Mouse (Mus musculus): Measurements from ENCODE around the gene Nudt7. TPM values are rescaled to one million over a fixed set of nuclear protein-coding genes. Genes with fewer than 3 reads are reported as not detected.

Gene Nudt7
- polyA plus RNA-seq, 2 experiments, result 10.7 to 14.5 TPM

GRCm38 (mm10) chr8:114130838-114131237 lies 2.5 kb upstream of the Nudt7 start:
- Histone ChIP-seq H3K36me3 (ENCODE audit: control insufficient read depth, insufficient read depth, low read length) (no peaks in the 10 kb centered on the region), H3K4me1 (ENCODE audit: control insufficient read depth, insufficient read depth, low read length) (peaks cover 8% of the 10 kb centered on the region), H3K27me3 (ENCODE audit: control insufficient read depth, insufficient read depth, low read length) (no peaks in the 10 kb centered on the region), H3K4me2 (replicated peaks; ENCODE audit: low read depth, low read length, severe bottlenecking) (no peak overlapping the region), H3K9me3 (ENCODE audit: control insufficient read depth, low read length) (no peaks in the 10 kb centered on the region), H3K27ac (replicated peaks; ENCODE audit: low read depth, low read length) (no peak overlapping the region), H3K9ac (ENCODE audit: low read depth, low read length, severe bottlenecking) (no peak overlapping the region), H3K4me3 (replicated peaks; ENCODE audit: low read length) (no peak overlapping the region)
- DNase-seq (ENCODE audit: low spot score) (no peak), ATAC-seq (ENCODE audit: low FRiP score, low read depth) (no peak)
- no peak for TF ChIP-seq POLR2A (IDR thresholded peaks at IDR 0.05; ENCODE audit: borderline replicate concordance, extremely low read depth, insufficient read depth, insufficient read length)
- WGBS, result 80% methylated on average over 7 of the region's 7 CpGs

GRCm38 (mm10) chr8:114131421-114131820 lies 1.9 kb upstream of the Nudt7 start:
- H3K27ac ChIP-seq (replicated peaks; ENCODE audit: low read depth, low read length), result no peak overlapping the region

GRCm38 (mm10) chr8:114133050-114133509 lies 277 bp upstream of the Nudt7 start:
- H3K36me3 ChIP-seq (ENCODE audit: control insufficient read depth, insufficient read depth, low read length), result no peaks in the 10 kb centered on the region
- no peak for TF ChIP-seq POLR2A (IDR thresholded peaks at IDR 0.05; ENCODE audit: borderline replicate concordance, extremely low read depth, insufficient read depth, insufficient read length)
- DNase-seq (ENCODE audit: low spot score), result no peak
- no peak overlapping the region; the same call in 1 of the 2 replicates for H3K9ac ChIP-seq (ENCODE audit: low read depth, low read length, severe bottlenecking)
- 26% methylated on average over 14 of the region's 14 CpGs for WGBS
- no peak for ATAC-seq (ENCODE audit: low FRiP score, low read depth)
- no peaks in the 10 kb centered on the region for H3K9me3 ChIP-seq (ENCODE audit: control insufficient read depth, low read length)
- peak overlapping the region; percentile 55 for H3K4me3 ChIP-seq (replicated peaks; ENCODE audit: low read length)
- peak overlapping the region; percentile 71 for H3K4me2 ChIP-seq (replicated peaks; ENCODE audit: low read depth, low read length, severe bottlenecking)
- no peaks in the 10 kb centered on the region for H3K27me3 ChIP-seq (ENCODE audit: control insufficient read depth, insufficient read depth, low read length)
- no peak overlapping the region for H3K27ac ChIP-seq (replicated peaks; ENCODE audit: low read depth, low read length)
- H3K4me1 ChIP-seq (ENCODE audit: control insufficient read depth, insufficient read depth, low read length), result peaks cover 8% of the 10 kb centered on the region

More at GRCm38 (mm10) chr8:114131421-114131820, 1.9 kb upstream of the Nudt7 start:
- H3K9ac ChIP-seq (ENCODE audit: low read depth, low read length, severe bottlenecking), result no peak overlapping the region
- no peaks in the 10 kb centered on the region for H3K36me3 ChIP-seq (ENCODE audit: control insufficient read depth, insufficient read depth, low read length)
- peaks cover 8% of the 10 kb centered on the region for H3K4me1 ChIP-seq (ENCODE audit: control insufficient read depth, insufficient read depth, low read length)
- WGBS, result 81% methylated on average over 4 of the region's 4 CpGs
- ATAC-seq (ENCODE audit: low FRiP score, low read depth) (no peak), DNase-seq (ENCODE audit: low spot score) (no peak)
- H3K27me3 ChIP-seq (ENCODE audit: control insufficient read depth, insufficient read depth, low read length), result no peaks in the 10 kb centered on the region
- no peak for TF ChIP-seq POLR2A (IDR thresholded peaks at IDR 0.05; ENCODE audit: borderline replicate concordance, extremely low read depth, insufficient read depth, insufficient read length)
- no peaks in the 10 kb centered on the region for H3K9me3 ChIP-seq (ENCODE audit: control insufficient read depth, low read length)
- H3K4me2 ChIP-seq (replicated peaks; ENCODE audit: low read depth, low read length, severe bottlenecking), result no peak overlapping the region
- no peak overlapping the region for H3K4me3 ChIP-seq (replicated peaks; ENCODE audit: low read length)

DNA sequence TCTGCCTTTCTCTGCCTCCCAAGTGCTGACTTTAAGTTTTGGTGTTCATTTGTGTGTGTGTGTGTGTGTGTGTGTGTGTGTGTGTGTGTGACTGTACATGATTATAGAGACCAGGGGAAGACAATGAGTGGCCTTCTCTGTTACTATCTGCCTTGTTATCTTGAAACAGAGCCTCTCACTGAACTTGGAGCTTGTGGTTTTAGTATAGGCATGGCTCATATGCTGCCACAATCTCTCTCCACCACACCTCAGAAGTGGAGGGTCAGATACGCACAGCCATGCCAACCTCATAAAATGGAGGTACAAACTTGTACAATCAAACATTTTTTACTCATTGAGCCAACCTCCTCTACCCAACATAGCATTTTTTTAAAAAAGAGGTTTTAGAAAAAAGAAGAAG lies 3.4 kb downstream of the Nudt7 start:
- peaks cover 8% of the 10 kb centered on the region for H3K4me1 ChIP-seq (ENCODE audit: control insufficient read depth, insufficient read depth, low read length)
- H3K36me3 ChIP-seq (ENCODE audit: control insufficient read depth, insufficient read depth, low read length), result no peaks in the 10 kb centered on the region
- no peak overlapping the region for H3K4me2 ChIP-seq (replicated peaks; ENCODE audit: low read depth, low read length, severe bottlenecking)
- H3K9ac ChIP-seq (ENCODE audit: low read depth, low read length, severe bottlenecking), result no peak overlapping the region
- no peak overlapping the region for H3K27ac ChIP-seq (replicated peaks; ENCODE audit: low read depth, low read length)
- DNase-seq (ENCODE audit: low spot score) (no peak), ATAC-seq (ENCODE audit: low FRiP score, low read depth) (no peak)
- no peak for TF ChIP-seq POLR2A (IDR thresholded peaks at IDR 0.05; ENCODE audit: borderline replicate concordance, extremely low read depth, insufficient read depth, insufficient read length)
- H3K9me3 ChIP-seq (ENCODE audit: control insufficient read depth, low read length), result no peaks in the 10 kb centered on the region
- no peaks in the 10 kb centered on the region for H3K27me3 ChIP-seq (ENCODE audit: control insufficient read depth, insufficient read depth, low read length)
- WGBS, result 87% methylated on average over 1 of the region's 1 CpGs
- no peak overlapping the region for H3K4me3 ChIP-seq (replicated peaks; ENCODE audit: low read length)

- WGBS, result 68% methylated on average over 5 of the region's 5 CpGs
Observed at GRCm38 (mm10) chr8:114137181-114137580, 3.8 kb downstream of the Nudt7 start.

GRCm38 (mm10) chr8:114140437-114140836 lies 7.1 kb downstream of the Nudt7 start:
- H3K4me2 ChIP-seq (replicated peaks; ENCODE audit: low read depth, low read length, severe bottlenecking), result no peak overlapping the region
- no peaks in the 10 kb centered on the region for H3K36me3 ChIP-seq (ENCODE audit: control insufficient read depth, insufficient read depth, low read length)
- no peaks in the 10 kb centered on the region for H3K9me3 ChIP-seq (ENCODE audit: control insufficient read depth, low read length)
- no peak for ATAC-seq (ENCODE audit: low FRiP score, low read depth)
- no peak for TF ChIP-seq POLR2A (IDR thresholded peaks at IDR 0.05; ENCODE audit: borderline replicate concordance, extremely low read depth, insufficient read depth, insufficient read length)
- H3K4me1 ChIP-seq (ENCODE audit: control insufficient read depth, insufficient read depth, low read length), result no peaks in the 10 kb centered on the region
- DNase-seq (ENCODE audit: low spot score), result no peak
- no peak overlapping the region for H3K4me3 ChIP-seq (replicated peaks; ENCODE audit: low read length)
- H3K9ac ChIP-seq (ENCODE audit: low read depth, low read length, severe bottlenecking), result no peak overlapping the region
- no peaks in the 10 kb centered on the region for H3K27me3 ChIP-seq (ENCODE audit: control insufficient read depth, insufficient read depth, low read length)
- H3K27ac ChIP-seq (replicated peaks; ENCODE audit: low read depth, low read length), result no peak overlapping the region
- WGBS, result 69% methylated on average over 2 of the region's 2 CpGs

More at GRCm38 (mm10) chr8:114137181-114137580, 3.8 kb downstream of the Nudt7 start:
- Histone ChIP-seq H3K36me3 (ENCODE audit: control insufficient read depth, insufficient read depth, low read length) (no peaks in the 10 kb centered on the region), H3K4me1 (ENCODE audit: control insufficient read depth, insufficient read depth, low read length) (peaks cover 8% of the 10 kb centered on the region), H3K9ac (ENCODE audit: low read depth, low read length, severe bottlenecking) (no peak overlapping the region), H3K9me3 (ENCODE audit: control insufficient read depth, low read length) (no peaks in the 10 kb centered on the region), H3K4me3 (replicated peaks; ENCODE audit: low read length) (no peak overlapping the region), H3K27ac (replicated peaks; ENCODE audit: low read depth, low read length) (no peak overlapping the region), H3K27me3 (ENCODE audit: control insufficient read depth, insufficient read depth, low read length) (no peaks in the 10 kb centered on the region), H3K4me2 (replicated peaks; ENCODE audit: low read depth, low read length, severe bottlenecking) (no peak overlapping the region)
- ATAC-seq (ENCODE audit: low FRiP score, low read depth) (no peak), DNase-seq (ENCODE audit: low spot score) (no peak)
- TF ChIP-seq POLR2A (IDR thresholded peaks at IDR 0.05; ENCODE audit: borderline replicate concordance, extremely low read depth, insufficient read depth, insufficient read length), result no peak
